Mouse (Mus musculus) liver, embryonic 14 days (tissue): Measurements from ENCODE around the gene Gzmm. TPM values are rescaled to one million over a fixed set of nuclear protein-coding genes. Genes with fewer than 3 reads are reported as not detected.

Experiments
- polyA plus RNA-seq: library from polyadenylated mRNA; depleted of rRNA; stranded (reverse); fragments of >200 nt; gene quantifications from 2 replicates; pipeline ENCODE4 v1.2.3, GENCODE M21; 2012; rRNA removed

Gzmm gene
- 0.07 and 0.23 TPM in 2 replicates for polyA plus RNA-seq

GRCm38 (mm10) chr10:79688720-79689119 lies at the start of gene Gzmm:
TSS of gene Gzmm (plus strand) at chr10:79689020.

DNA sequence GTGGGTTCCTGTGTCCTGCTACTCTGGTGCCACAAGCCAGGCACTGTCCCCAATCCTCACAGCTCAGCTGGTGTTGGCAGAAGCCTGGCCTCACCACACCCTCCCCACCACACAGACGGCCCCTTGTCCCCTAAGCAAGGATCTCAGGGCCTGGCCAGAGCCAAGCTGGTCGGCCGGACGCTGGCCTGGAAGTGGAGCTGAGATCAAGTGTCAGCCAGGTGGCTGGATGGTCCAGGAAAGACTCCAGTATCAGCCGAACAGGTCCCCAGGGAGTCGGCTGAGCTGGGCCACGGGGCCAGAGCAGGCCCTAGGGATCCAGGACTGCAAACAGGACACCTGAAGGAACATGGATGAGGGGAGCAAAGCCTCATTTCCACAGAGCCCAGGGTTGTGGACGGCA lies 43.1 kb upstream of the Gzmm start, which contains the start of gene Odf3l2:
Gene Odf3l2, minus strand, starts transcription at position 28 of the 400 bp plus-strand sequence.

GRCm38 (mm10) chr10:79664131-79664665 lies 24.6 kb upstream of the Gzmm start, which contains the start of gene Madcam1:
TSS of gene Madcam1 (plus strand) at chr10:79664559.

GRCm38 (mm10) chr10:79668771-79669575 lies 19.8 kb upstream of the Gzmm start, which contains the start of gene Tpgs1:
TSS of gene Tpgs1 (plus strand) at chr10:79669369.

GRCm38 (mm10) chr10:79681591-79682245 lies 7.1 kb upstream of the Gzmm start, which contains the start of gene Cdc34:
TSS of gene Cdc34 (plus strand) at chr10:79682195.

DNA sequence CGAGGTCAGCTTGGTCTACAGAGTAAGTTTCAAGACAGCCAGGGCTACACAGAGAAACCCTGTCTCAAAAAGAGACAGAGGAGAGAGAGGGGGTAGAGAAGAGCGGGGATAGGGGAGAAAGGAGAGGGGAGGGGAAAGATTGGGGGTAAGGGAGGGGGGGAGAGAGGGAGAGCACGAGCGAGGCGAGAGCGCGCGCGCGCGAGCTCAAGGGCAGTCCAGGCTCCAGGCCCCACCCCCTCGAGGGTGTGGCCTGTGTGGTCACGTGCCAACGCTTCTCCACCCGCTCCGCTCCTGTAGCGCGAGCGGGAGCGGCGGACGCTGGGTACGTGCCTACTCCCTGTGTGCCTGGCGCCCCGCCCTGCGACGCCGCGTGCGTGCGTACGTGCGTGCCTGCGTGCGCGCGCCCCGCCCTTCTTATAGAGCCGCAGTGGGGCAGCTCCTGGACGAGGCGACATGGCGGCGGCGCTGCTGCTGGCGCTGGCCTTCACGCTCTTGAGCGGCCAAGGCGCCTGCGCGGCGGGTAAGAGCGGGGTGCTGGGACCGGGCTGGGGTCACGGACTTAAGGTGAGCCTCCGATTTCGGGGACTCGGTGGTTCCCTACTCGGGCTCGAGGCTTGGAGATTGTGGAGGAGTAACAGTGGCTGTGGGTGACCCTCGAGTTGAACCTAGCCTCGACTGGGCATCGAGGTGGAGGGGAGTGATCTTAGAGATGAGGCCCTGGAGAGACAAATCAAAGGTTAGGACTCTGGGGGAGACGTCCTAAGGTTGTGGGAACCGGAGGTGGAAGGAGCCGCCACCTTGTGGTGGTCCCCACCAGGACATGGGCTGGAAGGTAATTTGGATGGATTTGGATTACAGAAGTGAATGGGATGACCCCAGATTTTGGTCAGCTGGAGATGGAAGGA lies 15.5 kb downstream of the Gzmm start, which contains the start of gene Bsg:
Gene Bsg, plus strand, starts transcription at position 427 of the 905 bp plus-strand sequence.

GRCm38 (mm10) chr10:79716254-79716987 lies 27.6 kb downstream of the Gzmm start, which contains the start of gene Hcn2:
TSS of gene Hcn2 (plus strand) at chr10:79716634.

Other genes starting within 250 kb of the Gzmm start
- gene Vmn2r83, start 220.3 kb upstream of the Gzmm start, polyA plus RNA-seq: not detected in 2 replicates
- gene Plpp2, start 155.2 kb upstream of the Gzmm start, polyA plus RNA-seq: 7.6 and 11.0 TPM in 2 replicates
- gene Mier2, start 133.8 kb upstream of the Gzmm start, polyA plus RNA-seq: 13.2 and 15.8 TPM in 2 replicates
- gene Theg, start 101.7 kb upstream of the Gzmm start, polyA plus RNA-seq: not detected in 2 replicates
- 0.02 TPM in 2 replicates for gene C2cd4c, start 75.0 kb upstream of the Gzmm start, polyA plus RNA-seq
- gene Shc2, start 51.1 kb upstream of the Gzmm start, polyA plus RNA-seq: 0.12 and 0.34 TPM in 2 replicates
- gene Odf3l2, start 43.3 kb upstream of the Gzmm start, polyA plus RNA-seq: not detected in 2 replicates
- 0.15 and 0.27 TPM in 2 replicates for gene Madcam1, start 24.5 kb upstream of the Gzmm start, polyA plus RNA-seq
- gene Tpgs1, start 19.7 kb upstream of the Gzmm start, polyA plus RNA-seq: 13.3 and 13.8 TPM in 2 replicates
- 114 and 122 TPM in 2 replicates for gene Cdc34, start 6.8 kb upstream of the Gzmm start, polyA plus RNA-seq
- 516 and 611 TPM in 2 replicates for gene Bsg, start 15.5 kb downstream of the Gzmm start, polyA plus RNA-seq
- 0.07 and 0.08 TPM in 2 replicates for gene Hcn2, start 27.6 kb downstream of the Gzmm start, polyA plus RNA-seq
- 15.2 and 16.1 TPM in 2 replicates for gene Polrmt, start 57.6 kb downstream of the Gzmm start, polyA plus RNA-seq
- gene Fgf22, start 66.1 kb downstream of the Gzmm start, polyA plus RNA-seq: not detected in 2 replicates
- 40.0 and 46.4 TPM in 2 replicates for gene Rnf126, start 77.9 kb downstream of the Gzmm start, polyA plus RNA-seq
- 0.50 and 0.51 TPM in 2 replicates for gene Fstl3, start 88.3 kb downstream of the Gzmm start, polyA plus RNA-seq
- gene Prss57, start 101.9 kb downstream of the Gzmm start, polyA plus RNA-seq: 1.9 and 3.0 TPM in 2 replicates
- 3.6 and 3.9 TPM in 2 replicates for gene Palm, start 104.6 kb downstream of the Gzmm start, polyA plus RNA-seq
- 0.16 TPM in 2 replicates for gene Misp, start 132.0 kb downstream of the Gzmm start, polyA plus RNA-seq
- 117 and 130 TPM in 2 replicates for gene Ptbp1, start 165.4 kb downstream of the Gzmm start, polyA plus RNA-seq
- 119 and 171 TPM in 2 replicates for gene Prtn3, start 185.5 kb downstream of the Gzmm start, polyA plus RNA-seq
- gene Plppr3, start 185.6 kb downstream of the Gzmm start, polyA plus RNA-seq: 6.2 and 6.7 TPM in 2 replicates
- gene Elane, start 197.2 kb downstream of the Gzmm start, polyA plus RNA-seq: 36.8 and 63.1 TPM in 2 replicates
- 0.03 TPM in 1 of 2 replicates, not detected in the other for gene Cfd, start 201.8 kb downstream of the Gzmm start, polyA plus RNA-seq
- gene Med16, start 219.9 kb downstream of the Gzmm start, polyA plus RNA-seq: 11.7 and 12.4 TPM in 2 replicates
- not detected in 2 replicates for gene Gm26602, start 221.8 kb downstream of the Gzmm start, polyA plus RNA-seq
- gene Kiss1r, start 228.0 kb downstream of the Gzmm start, polyA plus RNA-seq: 0.23 and 0.24 TPM in 2 replicates
- gene R3hdm4, start 232.2 kb downstream of the Gzmm start, polyA plus RNA-seq: 28.2 and 33.7 TPM in 2 replicates
- 4.7 and 5.8 TPM in 2 replicates for gene Arid3a, start 238.0 kb downstream of the Gzmm start, polyA plus RNA-seq